Mouse (Mus musculus) cerebellum, adult 9-10 months (tissue): ENCODE results near the gene 4930402F06Rik.

Source experiments
- DNase-seq: peaks from one replicate; pipeline ENCODE4 v3.0.0; 2022

The 4930402F06Rik gene

GRCm38 (mm10) chr2:35416473-35416872 lies 19.5 kb upstream of the 4930402F06Rik start:
- no peak for DNase-seq

- DNase-seq: no peak
Observed at GRCm38 (mm10) chr2:35412810-35413209, 15.8 kb upstream of the 4930402F06Rik start.

GRCm38 (mm10) chr2:35412246-35412645 lies 15.3 kb upstream of the 4930402F06Rik start:
- DNase-seq: no peak

- DNase-seq: no peak
Observed at GRCm38 (mm10) chr2:35411640-35412190, 14.7 kb upstream of the 4930402F06Rik start.

GRCm38 (mm10) chr2:35409466-35409865 lies 12.5 kb upstream of the 4930402F06Rik start:
- no peak for DNase-seq

DNA sequence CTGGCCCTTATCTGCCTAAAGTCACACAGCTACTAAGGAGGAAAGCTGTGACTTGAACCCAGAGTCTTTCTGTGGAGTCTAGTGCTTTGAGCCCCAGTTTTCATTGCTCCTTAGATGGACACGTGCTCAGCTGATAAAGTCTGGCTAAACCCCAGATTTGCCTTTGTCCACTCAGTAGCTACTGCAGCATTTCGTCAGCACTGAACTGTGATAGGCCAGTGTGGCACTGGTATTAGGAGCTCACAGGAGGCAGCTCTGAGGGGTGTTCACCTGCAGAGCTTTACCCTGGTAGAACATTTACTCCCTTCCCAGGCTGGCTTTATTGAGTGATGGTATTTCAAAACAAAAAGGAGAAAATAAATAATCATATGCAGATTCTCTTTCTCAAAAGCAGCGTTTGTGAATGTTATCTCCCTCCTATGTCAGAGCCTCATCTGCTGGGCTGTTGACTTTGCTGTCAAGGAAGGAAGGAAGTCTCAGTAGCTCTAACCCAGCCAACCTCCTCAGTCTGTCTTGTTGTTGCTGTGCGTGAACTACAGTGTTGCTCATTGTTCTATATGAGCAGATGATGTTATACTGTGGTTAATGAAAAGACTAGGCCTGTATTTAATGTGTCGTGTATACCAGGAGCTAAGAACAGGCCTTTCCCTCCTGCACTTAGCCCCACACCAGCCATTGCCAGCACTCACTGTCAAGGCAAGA lies 11.6 kb upstream of the 4930402F06Rik start:
- no peak for DNase-seq

GRCm38 (mm10) chr2:35407878-35408277 lies 10.9 kb upstream of the 4930402F06Rik start:
- DNase-seq: no peak

- DNase-seq: no peak
Observed at GRCm38 (mm10) chr2:35407266-35407665, 10.3 kb upstream of the 4930402F06Rik start.

DNA sequence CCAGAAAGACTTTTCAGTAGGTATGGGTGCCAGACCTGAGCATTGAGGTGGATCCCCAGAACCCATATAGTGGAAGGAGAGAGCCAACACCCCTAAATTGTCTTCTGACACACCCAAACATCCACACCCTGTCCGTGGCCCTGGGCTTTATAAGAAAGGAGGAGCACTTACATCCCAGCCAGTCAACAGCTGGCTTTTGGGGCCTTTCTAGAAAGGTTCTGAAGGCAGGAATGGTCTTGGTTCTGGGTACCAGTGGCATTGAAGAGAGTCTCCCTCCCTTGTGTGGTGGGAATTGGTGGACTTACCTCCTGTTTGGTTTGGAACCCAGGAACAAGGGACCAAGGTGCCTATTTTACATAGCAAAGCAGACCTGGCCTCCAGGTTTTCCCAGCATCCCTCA lies 9.6 kb upstream of the 4930402F06Rik start:
- DNase-seq: no peak

- DNase-seq: no peak
Observed at GRCm38 (mm10) chr2:35402391-35402790, 5.4 kb upstream of the 4930402F06Rik start.

DNA sequence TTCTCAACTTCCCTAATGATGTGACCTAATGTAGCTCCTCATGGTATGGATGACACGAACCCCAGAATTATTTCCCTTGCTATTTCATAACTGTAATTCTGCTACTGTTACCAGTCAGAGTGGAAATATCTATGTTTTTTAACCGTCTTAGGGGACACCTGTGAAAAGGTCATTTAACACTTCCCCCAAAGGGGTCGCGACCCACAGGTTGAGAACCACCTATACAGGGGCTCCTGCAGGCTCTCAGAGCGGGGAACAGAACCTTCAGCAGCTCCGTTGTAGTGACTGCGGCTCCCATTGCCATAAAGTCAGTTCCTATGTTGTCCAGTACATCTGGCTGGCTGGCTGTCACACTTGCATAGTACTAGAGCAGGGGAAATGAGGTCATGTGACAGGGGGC lies 3.8 kb upstream of the 4930402F06Rik start:
- no peak for DNase-seq

DNA sequence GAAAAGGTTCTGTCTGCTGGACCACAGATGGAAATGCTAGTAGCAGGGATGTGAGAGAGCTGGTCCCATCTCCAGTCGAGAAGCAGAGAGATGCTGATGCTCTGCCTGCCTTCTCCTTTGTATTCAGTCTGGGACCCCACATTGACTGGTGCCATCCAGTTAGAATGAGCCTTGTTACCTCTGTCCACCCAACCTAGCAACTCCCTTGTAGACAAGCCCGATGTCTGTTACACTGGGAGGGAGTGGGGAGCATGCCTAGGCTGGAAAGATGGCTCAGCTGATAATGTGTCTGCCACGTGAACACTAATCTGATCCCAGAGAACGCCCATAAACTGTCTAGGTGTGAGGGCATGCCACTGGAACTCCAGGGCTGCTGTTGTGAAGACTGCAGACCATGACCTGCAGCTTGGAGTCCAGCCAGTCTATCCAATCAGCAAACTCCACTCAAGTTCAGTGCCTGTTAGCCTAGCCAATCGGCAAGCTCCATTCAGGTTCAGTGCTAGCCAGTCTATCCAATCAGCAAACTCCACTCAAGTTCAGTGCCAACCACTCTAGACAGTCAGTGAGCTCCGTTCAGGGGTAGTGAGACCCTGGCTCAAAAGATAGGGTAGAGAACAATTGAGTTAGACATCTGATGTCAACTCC lies 1.3 kb upstream of the 4930402F06Rik start:
- DNase-seq: no peak

DNA sequence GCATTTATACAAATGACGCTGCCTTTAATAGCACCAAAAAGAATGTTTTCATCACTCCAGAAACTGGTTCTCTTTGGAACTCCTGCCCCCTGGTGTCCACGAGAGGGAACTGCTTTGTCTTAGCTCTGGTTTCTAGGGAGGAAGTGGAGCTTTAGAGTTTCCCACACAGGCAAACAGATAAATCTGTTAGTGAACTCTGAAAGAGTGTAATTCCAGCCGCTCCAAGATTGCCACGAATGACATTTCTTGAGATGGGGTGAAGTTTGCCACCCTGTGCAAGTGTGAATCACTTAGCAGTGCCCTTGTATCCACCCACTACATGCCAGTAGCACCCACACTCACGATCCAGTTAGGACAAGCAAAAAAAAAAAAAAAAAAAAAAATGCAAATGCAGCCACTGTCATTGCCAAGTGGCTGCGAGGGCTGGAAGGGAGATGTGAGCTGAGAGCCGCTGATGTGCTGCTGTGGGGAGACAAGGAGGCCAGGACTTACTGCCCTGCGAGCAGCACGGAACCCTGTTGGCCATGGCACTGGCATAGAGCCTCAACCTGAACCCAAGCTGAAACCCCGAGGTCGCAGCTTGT lies 707 bp upstream of the 4930402F06Rik start:
- DNase-seq: peak; percentile 77

DNA sequence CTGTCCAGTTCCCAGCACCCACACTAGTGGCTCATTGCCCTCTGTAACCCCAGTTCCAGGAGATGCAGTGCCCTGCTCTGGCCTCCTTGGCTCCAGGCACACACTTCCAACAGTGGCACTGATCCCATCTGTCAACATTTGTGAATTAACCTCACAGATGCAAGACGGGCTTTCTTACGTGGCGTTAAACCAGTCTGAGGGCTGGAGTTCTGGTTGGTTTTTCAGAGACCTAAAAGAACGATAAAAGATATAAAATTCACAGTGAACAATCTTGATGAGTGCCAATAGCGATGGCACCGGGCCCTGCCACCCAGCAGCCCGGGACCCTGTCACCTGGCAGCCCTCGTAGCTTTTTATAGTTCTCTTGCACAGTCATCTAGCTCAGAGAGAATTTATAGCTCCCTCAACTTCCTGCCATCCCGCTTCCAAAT lies 11.5 kb downstream of the 4930402F06Rik start:
- DNase-seq: peak; percentile 26

DNA sequence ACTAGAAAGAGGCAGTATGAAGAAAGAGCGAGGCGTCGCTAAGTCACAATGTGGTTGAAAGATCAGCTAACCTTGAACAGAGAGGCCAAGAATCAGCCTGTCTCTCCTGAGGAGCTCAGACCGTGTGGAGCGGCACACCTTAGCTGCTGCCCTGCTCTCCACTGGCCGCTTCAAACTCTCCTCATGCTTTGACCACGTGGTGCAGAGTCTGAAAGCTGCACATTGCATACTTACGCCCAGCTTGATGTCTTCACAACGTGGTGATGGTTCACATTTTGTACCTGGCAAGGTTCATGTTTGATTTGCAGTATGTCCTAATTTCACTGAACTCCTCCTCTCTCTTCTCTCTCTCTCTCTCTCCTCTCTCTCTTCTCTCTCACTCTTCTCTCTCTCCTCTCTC lies 17.7 kb downstream of the 4930402F06Rik start:
- no peak for DNase-seq

- no peak for DNase-seq
Observed at GRCm38 (mm10) chr2:35377600-35377999, 19.4 kb downstream of the 4930402F06Rik start.

- no peak for DNase-seq
Observed at GRCm38 (mm10) chr2:35373003-35373402, 24.0 kb downstream of the 4930402F06Rik start.

GRCm38 (mm10) chr2:35370686-35371085 lies 26.3 kb downstream of the 4930402F06Rik start:
- DNase-seq: no peak

DNA sequence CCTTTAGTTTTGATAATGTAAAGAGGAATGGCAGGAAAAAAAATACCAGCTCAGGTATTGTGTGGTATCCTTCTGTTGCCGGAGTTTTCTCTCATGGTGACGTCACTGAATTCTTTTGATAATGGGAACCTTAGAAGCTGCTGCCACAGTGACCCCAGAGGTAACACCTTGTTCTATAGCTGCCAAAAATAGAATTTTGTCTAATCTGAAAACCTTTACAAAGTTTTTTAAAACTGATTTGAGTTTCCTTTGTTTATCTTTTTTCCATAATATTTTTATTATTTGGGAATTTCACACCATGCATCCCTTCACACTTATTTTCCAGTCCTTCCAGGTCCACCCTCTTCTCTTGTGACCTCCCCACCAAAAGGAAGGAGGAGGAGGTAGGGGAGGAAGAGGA lies 29.3 kb downstream of the 4930402F06Rik start, which contains the start of gene 4930568D16Rik:
Gene 4930568D16Rik, minus strand, starts transcription at position 101 of the 400 bp plus-strand sequence.
- no peak for DNase-seq

DNA sequence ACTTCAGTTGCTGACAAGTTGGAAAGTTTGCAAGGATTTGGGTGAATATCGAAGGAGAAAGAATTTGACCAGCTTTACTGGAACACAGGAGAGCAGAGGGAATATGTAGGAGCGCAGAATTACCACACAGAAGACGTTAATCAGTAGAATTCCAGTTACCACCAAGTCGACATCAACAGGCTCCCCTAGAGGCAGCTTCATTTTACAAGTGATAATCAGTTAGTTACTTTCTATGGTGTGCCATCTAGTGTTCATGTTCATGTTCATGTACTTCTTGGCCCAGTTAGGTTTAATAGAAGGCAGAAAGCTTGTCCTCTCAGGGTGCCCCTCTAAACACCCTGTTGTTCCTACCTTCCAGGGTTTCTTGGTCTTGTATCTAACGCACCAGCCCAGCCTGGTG lies 47.8 kb downstream of the 4930402F06Rik start:
- peak; percentile 64 for DNase-seq

- DNase-seq: no peak
Observed at GRCm38 (mm10) chr2:35345984-35346383, 51.0 kb downstream of the 4930402F06Rik start.

- DNase-seq: no peak
Observed at GRCm38 (mm10) chr2:35342605-35343004, 54.4 kb downstream of the 4930402F06Rik start.

GRCm38 (mm10) chr2:35338707-35339106 lies 58.3 kb downstream of the 4930402F06Rik start:
- DNase-seq: no peak

- DNase-seq: no peak
Observed at GRCm38 (mm10) chr2:35338036-35338435, 58.9 kb downstream of the 4930402F06Rik start.
